Mouse (Mus musculus): ENCODE results near the gene Glb1l. TPM values are rescaled to one million over a fixed set of nuclear protein-coding genes. Genes with fewer than 3 reads are reported as not detected.
A peak's percentile ranks its signal among the peaks of the same experiment; 100 is the strongest.

Glb1l gene
- polyA plus RNA-seq, 2 experiments, result 17.7 to 41.4 TPM

GRCm38 (mm10) chr1:75180741-75181140, 29.9 kb downstream of the Glb1l start:
- peak overlapping the region; percentile 98 for H3K4me2 ChIP-seq (replicated peaks; ENCODE audit: low read depth, low read length, severe bottlenecking)
- no peaks in the 10 kb centered on the region for H3K27me3 ChIP-seq (ENCODE audit: control insufficient read depth, insufficient read depth, low read length)
- peaks cover 7% of the 10 kb centered on the region for H3K4me1 ChIP-seq (ENCODE audit: control insufficient read depth, insufficient read depth, low read length)
- no peak for DNase-seq (ENCODE audit: low spot score)
- no peak for TF ChIP-seq POLR2A (IDR thresholded peaks at IDR 0.05; ENCODE audit: borderline replicate concordance, extremely low read depth, insufficient read depth, insufficient read length)
- no peaks in the 10 kb centered on the region for H3K9me3 ChIP-seq (ENCODE audit: control insufficient read depth, low read length)
- H3K9ac ChIP-seq (ENCODE audit: low read depth, low read length, severe bottlenecking), result no peak overlapping the region
- H3K27ac ChIP-seq (replicated peaks; ENCODE audit: low read depth, low read length), result no peak overlapping the region
- 25% methylated on average over 7 of the region's 7 CpGs for WGBS
- peaks cover 65% of the 10 kb centered on the region for H3K36me3 ChIP-seq (ENCODE audit: control insufficient read depth, insufficient read depth, low read length)
- H3K4me3 ChIP-seq (replicated peaks; ENCODE audit: low read length), result peak overlapping the region; percentile 59
- no peak for ATAC-seq (ENCODE audit: low FRiP score, low read depth)

- 2% methylated on average over 31 of the region's 31 CpGs for WGBS
These were observed 30.5 kb downstream of the Glb1l start, which contains the start of gene Abcb6 for GRCm38 (mm10) chr1:75180105-75180590. Gene Abcb6 (minus strand): TSS chr1:75180392.

GRCm38 (mm10) chr1:75179334-75180104, 31.1 kb downstream of the Glb1l start:
- H3K36me3 ChIP-seq (ENCODE audit: control insufficient read depth, insufficient read depth, low read length), result peaks cover 63% of the 10 kb centered on the region
- ATAC-seq (ENCODE audit: low FRiP score, low read depth), result peak; percentile 32
- no peaks in the 10 kb centered on the region for H3K27me3 ChIP-seq (ENCODE audit: control insufficient read depth, insufficient read depth, low read length)
- no peak for TF ChIP-seq POLR2A (IDR thresholded peaks at IDR 0.05; ENCODE audit: borderline replicate concordance, extremely low read depth, insufficient read depth, insufficient read length)
- H3K9ac ChIP-seq (ENCODE audit: low read depth, low read length, severe bottlenecking), result peak overlapping the region; percentile 62
- peak overlapping the region; percentile 98 for H3K4me2 ChIP-seq (replicated peaks; ENCODE audit: low read depth, low read length, severe bottlenecking)
- H3K4me3 ChIP-seq (replicated peaks; ENCODE audit: low read length), result peak overlapping the region; percentile 59
- no peak for DNase-seq (ENCODE audit: low spot score)
- 0 out of 2 replicates have a peak overlapping the region, but pooled peaks have one; percentile 8 for H3K27ac ChIP-seq (replicated peaks; ENCODE audit: low read depth, low read length)
- H3K4me1 ChIP-seq (ENCODE audit: control insufficient read depth, insufficient read depth, low read length), result peaks cover 7% of the 10 kb centered on the region
- no peaks in the 10 kb centered on the region for H3K9me3 ChIP-seq (ENCODE audit: control insufficient read depth, low read length)
- WGBS, result 7% methylated on average over 21 of the region's 23 CpGs

More at GRCm38 (mm10) chr1:75180105-75180590, 30.5 kb downstream of the Glb1l start, which contains the start of gene Abcb6:
- Histone ChIP-seq H3K9me3 (ENCODE audit: control insufficient read depth, low read length) (no peaks in the 10 kb centered on the region), H3K4me2 (replicated peaks; ENCODE audit: low read depth, low read length, severe bottlenecking) (peak within 1 kb of the TSS; percentile 98), H3K27ac (replicated peaks; ENCODE audit: low read depth, low read length) (0 out of 2 replicates have a peak within 1 kb of the TSS, but pooled peaks have one; percentile 8), H3K4me1 (ENCODE audit: control insufficient read depth, insufficient read depth, low read length) (peaks cover 7% of the 10 kb centered on the region), H3K9ac (ENCODE audit: low read depth, low read length, severe bottlenecking) (peak within 1 kb of the TSS; percentile 62), H3K27me3 (ENCODE audit: control insufficient read depth, insufficient read depth, low read length) (no peaks in the 10 kb centered on the region), H3K36me3 (ENCODE audit: control insufficient read depth, insufficient read depth, low read length) (peaks cover 65% of the 10 kb centered on the region), H3K4me3 (replicated peaks; ENCODE audit: low read length) (peak within 1 kb of the TSS; percentile 59)
- DNase-seq (ENCODE audit: low spot score) (peak; percentile 87), ATAC-seq (ENCODE audit: low FRiP score, low read depth) (peak; percentile 94)
- no peak for TF ChIP-seq POLR2A (IDR thresholded peaks at IDR 0.05; ENCODE audit: borderline replicate concordance, extremely low read depth, insufficient read depth, insufficient read length)

- ATAC-seq (ENCODE audit: low FRiP score, low read depth) (peak; percentile 98), DNase-seq (ENCODE audit: low spot score) (peak; percentile 95)
- Histone ChIP-seq H3K9ac (ENCODE audit: low read depth, low read length, severe bottlenecking) (peak within 1 kb of the TSS; percentile 56), H3K4me1 (ENCODE audit: control insufficient read depth, insufficient read depth, low read length) (peaks cover 10% of the 10 kb centered on the region), H3K4me3 (replicated peaks; ENCODE audit: low read length) (peak within 1 kb of the TSS; percentile 72), H3K4me2 (replicated peaks; ENCODE audit: low read depth, low read length, severe bottlenecking) (peak within 1 kb of the TSS; percentile 56), H3K27ac (replicated peaks; ENCODE audit: low read depth, low read length) (peak within 1 kb of the TSS; percentile 81), H3K36me3 (ENCODE audit: control insufficient read depth, insufficient read depth, low read length) (peaks cover 35% of the 10 kb centered on the region), H3K27me3 (ENCODE audit: control insufficient read depth, insufficient read depth, low read length) (no peaks in the 10 kb centered on the region), H3K9me3 (ENCODE audit: control insufficient read depth, low read length) (no peaks in the 10 kb centered on the region)
- peak; percentile 54; the same call in 1 of the 2 replicates for TF ChIP-seq POLR2A (IDR thresholded peaks at IDR 0.05; ENCODE audit: borderline replicate concordance, extremely low read depth, insufficient read depth, insufficient read length)
- 2% methylated on average over 54 of the region's 59 CpGs for WGBS
These were observed 41.8 kb downstream of the Glb1l start, which contains the start of gene Zfand2b for GRCm38 (mm10) chr1:75168472-75169464. Gene Zfand2b (plus strand): TSS chr1:75168646.
